Mouse (Mus musculus): Measurements from ENCODE around the gene Ppp1r21.

DNA sequence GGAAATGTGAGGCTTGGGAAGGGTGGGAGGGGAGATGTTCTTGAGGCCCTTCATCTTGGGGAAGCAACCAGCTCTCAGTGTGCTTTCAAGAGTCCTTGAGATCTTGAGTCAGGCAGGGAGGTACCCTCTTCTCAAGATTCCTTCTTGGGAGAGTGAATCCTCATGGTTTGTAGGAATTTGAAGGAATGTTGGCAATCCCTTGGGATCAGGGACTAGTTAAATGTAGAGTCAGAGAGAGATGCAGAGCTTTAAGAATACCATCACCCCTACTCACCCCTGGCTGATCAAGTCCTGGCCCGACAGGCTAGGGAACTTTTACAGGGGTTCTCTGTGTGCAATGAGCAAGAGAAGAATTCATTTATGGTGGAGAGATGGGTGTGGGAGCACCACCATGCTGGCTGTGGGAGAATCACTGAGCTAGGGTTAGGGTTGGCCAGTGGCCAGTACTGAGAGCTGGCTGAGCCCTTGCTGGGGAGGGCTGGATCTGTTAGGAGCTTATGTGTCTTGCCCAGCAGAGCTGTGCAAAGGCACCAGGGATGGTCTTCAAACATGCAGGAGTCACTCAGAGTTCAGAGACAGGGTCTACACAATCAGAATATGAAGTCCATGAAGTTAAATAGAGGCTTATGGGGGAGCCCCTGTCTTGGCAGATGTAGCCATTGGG is 85.7 kb downstream of the Ppp1r21 start:
- no peak for TF ChIP-seq IRF4 (IDR thresholded peaks at IDR 0.05; ENCODE audit: low read depth, low read length)
- no peak for TF ChIP-seq ETS1 (conservative IDR thresholded peaks at IDR 0.05; ENCODE audit: low read depth, low read length)
- no peak for TF ChIP-seq CTCF (conservative IDR thresholded peaks at IDR 0.05 in 1 of 2, IDR thresholded peaks at IDR 0.05 in 1 of 2; ENCODE audit: low read depth in 2 of 2, low read length in 2 of 2)
- TF ChIP-seq NRF1 (IDR thresholded peaks at IDR 0.05; ENCODE audit: low read depth, low read length) = no peak
- TF ChIP-seq HCFC1 (IDR thresholded peaks at IDR 0.05; ENCODE audit: low read depth, low read length) = no peak
- no peak for TF ChIP-seq UBTF (IDR thresholded peaks at IDR 0.05; ENCODE audit: low read depth, low read length)
- TF ChIP-seq ZNF384 (IDR thresholded peaks at IDR 0.05; ENCODE audit: low read depth, low read length) = no peak
- no peak for TF ChIP-seq EP300 (IDR thresholded peaks at IDR 0.05; ENCODE audit: low read length)
- TF ChIP-seq MAFK (IDR thresholded peaks at IDR 0.05; ENCODE audit: insufficient replicate concordance, low read length) = no peak
- no peak for TF ChIP-seq MAX (IDR thresholded peaks at IDR 0.05; ENCODE audit: low read length)
- TF ChIP-seq CHD2 (IDR thresholded peaks at IDR 0.05; ENCODE audit: low read length) = no peak
- no peak for TF ChIP-seq CHD1 (IDR thresholded peaks at IDR 0.05; ENCODE audit: low read depth, low read length)
- no peak for TF ChIP-seq MYC (IDR thresholded peaks at IDR 0.05; ENCODE audit: low read depth, low read length)
- no peak for TF ChIP-seq POLR2A (IDR thresholded peaks at IDR 0.05; ENCODE audit: low read depth, low read length)

Measured in CH12.LX (cell line).